Mouse (Mus musculus) pancreas, adult 10 weeks (tissue): Measurements from ENCODE around the gene 1700018G05Rik. TPM values are rescaled to one million over a fixed set of nuclear protein-coding genes. Genes with fewer than 3 reads are reported as not detected.

Experiments used
- polyA plus RNA-seq: library from polyadenylated mRNA; stranded (reverse); fragments of 350-450 nt; fragmentation: Illumina TruSeq; extraction: RNeasy Lipid Tissue Mini Kit (QIAGEN cat#74804); gene quantifications from one replicate; pipeline ENCODE4 v1.2.3, GENCODE M21; 2015; ENCODE audit warnings: low read depth, low replicate concordance; ENCODE audit not compliant: insufficient read depth

The 1700018G05Rik gene
- polyA plus RNA-seq, result not detected

DNA sequence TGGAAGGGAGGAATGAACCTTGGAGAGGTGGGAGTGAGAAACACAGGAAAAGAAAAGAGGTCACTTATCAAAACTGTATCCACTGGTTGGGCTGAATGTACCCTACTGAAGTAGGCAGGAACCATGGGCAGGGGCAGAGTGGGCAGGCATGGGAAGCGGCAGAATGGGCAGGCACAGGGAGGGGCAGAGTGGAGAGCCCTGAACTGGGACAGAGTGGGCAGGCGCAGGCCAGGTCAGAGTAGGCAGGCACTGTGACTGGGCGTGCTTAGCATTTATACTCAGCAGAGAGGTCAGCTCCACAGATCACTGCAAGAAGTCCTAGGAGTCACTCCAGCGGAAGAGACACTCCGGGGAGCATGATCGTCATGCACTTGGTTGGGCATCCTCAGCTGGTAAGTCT lies at the start of gene 1700018G05Rik:
1700018G05Rik (plus strand) TSS at position 301 of the 400 bp plus-strand sequence.

DNA sequence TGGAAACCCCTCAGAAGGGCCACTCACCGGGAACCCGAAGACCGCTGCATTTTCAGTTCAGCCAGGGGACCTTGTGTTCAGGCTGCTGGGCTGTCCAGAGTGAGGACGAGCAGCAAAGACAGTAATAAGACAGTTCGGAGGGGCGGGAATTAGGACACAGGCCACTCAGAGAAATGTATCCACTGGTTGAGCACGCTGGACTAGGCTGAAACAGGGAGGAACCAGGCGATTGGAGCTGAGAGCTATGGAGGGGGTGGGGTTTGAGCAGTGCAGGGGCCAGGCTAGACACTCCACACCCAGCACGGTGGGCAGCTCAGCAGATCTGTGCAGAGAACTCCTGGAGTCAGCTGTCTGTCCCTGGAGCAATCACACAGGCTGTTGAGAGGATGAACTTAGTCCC lies 19.6 kb upstream of the 1700018G05Rik start, which contains the start of the genes Dmrtc1a and 1700011M02Rik:
Dmrtc1a (minus strand) TSS at position 101 of the 400 bp plus-strand sequence.
1700011M02Rik (plus strand) TSS at position 319 of the 400 bp plus-strand sequence.

Other genes starting within 250 kb of the 1700018G05Rik start
- gene Gm3880, start 241.4 kb upstream of the 1700018G05Rik start, polyA plus RNA-seq, result not detected
- gene Gm9112, start 220.7 kb upstream of the 1700018G05Rik start, polyA plus RNA-seq, result not detected
- gene Dmrtc1b, start 220.5 kb upstream of the 1700018G05Rik start, polyA plus RNA-seq, result not detected
- not detected for gene Dmrtc1c1, start 125.4 kb upstream of the 1700018G05Rik start, polyA plus RNA-seq
- gene Dmrtc1c2, start 73.8 kb upstream of the 1700018G05Rik start, polyA plus RNA-seq, result not detected
- not detected for gene 1700031F05Rik, start 60.4 kb upstream of the 1700018G05Rik start, polyA plus RNA-seq
- gene Dmrtc1a, start 19.7 kb upstream of the 1700018G05Rik start, polyA plus RNA-seq, result not detected
- gene 1700011M02Rik, start 19.5 kb upstream of the 1700018G05Rik start, polyA plus RNA-seq, result not detected